Mouse (Mus musculus) induced T-regulatory cell, adult 2 months (primary cell): ENCODE measurements around the gene Krt39.

Experiments used
- DNase-seq: peaks from one replicate; pipeline ENCODE4 v3.0.0-alpha.2; 2012; ENCODE audit warnings: low read depth

The Krt39 gene

DNA sequence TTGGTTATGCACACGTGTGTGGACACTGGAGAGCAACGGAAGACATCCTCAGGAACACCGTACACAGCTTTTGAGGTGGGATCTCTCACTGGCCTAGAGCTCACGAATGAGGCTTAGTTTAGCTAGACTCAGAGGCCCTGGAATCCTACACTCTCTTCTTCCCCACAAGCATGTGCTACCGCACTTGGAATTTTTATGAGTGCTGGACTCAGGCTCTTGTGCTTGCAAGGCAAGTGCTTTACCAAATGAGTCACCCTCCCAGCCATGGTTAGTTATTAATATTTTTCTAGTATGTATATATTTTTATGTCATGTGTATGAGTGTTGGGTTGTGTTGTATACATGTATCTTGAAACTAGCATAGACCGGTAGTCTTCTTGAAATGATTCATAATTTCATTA is 49.2 kb downstream of the Krt39 start:
- DNase-seq: no peak

GRCm38 (mm10) chr11:99469228-99469627 is 51.9 kb downstream of the Krt39 start:
- no peak for DNase-seq

GRCm38 (mm10) chr11:99468566-99468965 is 52.6 kb downstream of the Krt39 start:
- DNase-seq: no peak

- DNase-seq: no peak
Observed at GRCm38 (mm10) chr11:99466316-99466715, 54.8 kb downstream of the Krt39 start.

- peak; percentile 84 for DNase-seq
Observed at GRCm38 (mm10) chr11:99464836-99465235, 56.3 kb downstream of the Krt39 start.
